Mouse (Mus musculus): ENCODE measurements at regions not wholly inside any gene's neighbourhood (a gene's known extent, or its start where the extent isn't known, plus 50 kb on each side); places are given as distances from the start of the nearest gene placed in this dataset.
"Not testable (repeated sequence)": the region's sequence is repeated elsewhere in the genome, so short reads cannot be mapped to it uniquely, and the experiment has no call there.

DNA sequence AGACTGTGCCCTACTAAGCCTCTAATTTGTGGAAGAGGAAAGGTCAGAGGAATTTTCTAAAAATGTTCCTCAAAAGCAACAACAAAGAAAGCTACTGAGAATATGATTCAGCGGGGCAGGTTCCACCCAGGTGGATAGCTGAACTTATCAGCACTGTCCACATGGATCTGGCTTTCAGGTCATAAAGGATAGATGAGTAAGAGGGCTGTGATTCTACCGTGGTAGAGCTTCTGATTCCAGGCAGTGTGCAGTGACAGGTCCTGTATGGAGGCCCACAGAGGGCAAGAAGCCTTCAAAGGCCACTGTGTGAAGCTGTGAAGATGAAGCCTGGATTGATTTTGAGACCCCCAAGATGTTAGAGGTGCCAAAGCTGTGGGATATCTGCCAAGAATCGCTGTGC is 51.8 kb downstream of the Teddm3 start:
- DNase-seq, result not testable (repeated sequence)

DNA sequence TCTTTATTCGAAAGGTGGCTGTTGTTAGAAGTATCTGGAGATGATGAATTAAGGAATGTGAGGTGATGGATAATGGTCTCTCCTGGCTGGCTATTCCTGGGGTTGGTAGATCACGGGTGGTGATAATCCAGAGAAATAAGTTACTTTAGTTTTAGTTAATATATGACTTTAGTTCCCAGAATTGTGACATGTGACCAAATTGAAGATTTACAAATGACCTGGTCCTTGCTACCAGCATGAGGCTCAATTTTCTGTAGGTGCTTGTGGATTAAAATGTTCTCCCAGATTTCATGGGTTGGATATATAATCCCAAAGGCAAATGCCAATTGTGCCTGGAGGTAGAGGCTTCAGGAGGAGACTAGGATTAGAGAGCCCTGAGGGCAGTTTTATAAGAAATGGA is 53.7 kb downstream of the Teddm3 start:
- not testable (repeated sequence) for DNase-seq

DNA sequence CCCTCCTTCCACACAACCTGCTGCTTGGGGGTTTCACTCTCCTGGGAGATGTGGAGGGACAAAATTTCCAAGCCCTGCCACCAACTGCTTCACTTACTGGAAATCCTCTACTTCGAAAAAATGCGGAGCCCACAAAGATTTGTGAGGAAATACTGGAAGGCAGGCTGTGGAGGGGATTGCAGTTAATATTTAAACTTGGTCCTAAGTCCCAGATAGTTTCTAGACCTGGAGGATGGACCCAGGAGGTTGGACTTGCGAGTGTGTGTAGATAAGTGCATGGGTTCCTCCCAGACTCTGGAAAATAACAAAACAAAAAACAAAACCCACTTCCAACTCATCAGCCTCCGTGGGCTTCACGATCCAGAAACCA is 79.0 kb downstream of the Teddm3 start:
- no peak for DNase-seq

DNA sequence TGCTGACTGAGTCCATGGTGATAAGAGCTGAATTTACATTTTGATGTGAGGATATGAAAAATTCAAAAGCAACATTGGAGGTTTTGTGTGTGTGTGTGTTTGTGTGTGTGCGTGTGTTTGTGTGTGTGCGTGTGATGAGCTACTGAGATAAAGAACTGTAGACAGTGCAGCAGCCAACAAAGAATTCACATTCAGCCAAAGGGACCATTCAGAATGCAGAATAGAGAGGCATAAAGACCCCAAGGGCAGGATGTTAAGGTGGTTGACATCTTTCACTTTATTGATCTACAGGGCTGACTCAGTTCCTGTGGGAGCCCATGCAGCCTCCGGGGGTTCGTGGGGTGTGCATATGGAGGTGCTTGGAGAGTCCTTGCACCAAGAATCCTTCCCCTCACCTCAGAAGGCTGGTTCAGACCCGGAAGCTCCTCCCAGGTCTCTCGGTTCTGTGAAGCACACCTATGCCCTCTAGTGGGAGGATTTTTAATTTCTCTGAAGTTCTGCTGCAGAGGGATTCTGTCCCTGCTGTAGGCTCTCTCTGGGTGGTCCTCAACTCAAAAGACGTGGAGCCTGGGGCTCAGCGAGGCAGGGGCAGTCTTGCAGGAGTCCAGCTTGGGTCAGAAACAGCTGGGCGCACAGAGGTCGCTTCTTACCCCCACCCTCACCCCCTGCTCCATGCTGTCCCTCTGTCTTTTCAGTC is 79.6 kb downstream of the Teddm3 start:
- DNase-seq, result peak; percentile 2 to 8

DNA sequence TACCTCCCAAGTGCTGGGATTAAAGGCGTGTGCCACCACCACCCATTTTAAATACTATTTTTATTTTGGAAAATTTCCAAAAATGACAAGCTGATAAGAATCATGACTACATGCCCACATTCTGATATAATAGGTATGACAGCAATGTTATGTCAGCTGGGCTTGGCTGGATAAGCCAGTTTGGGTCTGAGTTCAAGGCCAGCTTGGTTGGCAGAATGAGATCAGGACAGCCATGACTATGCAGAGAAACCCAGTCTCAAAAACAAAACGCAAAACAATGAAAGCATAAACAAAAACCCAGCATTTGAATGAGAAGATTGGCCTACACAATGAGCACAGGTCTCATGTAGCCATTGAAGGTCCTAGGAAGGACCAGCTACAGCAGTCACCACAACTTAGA is 93.6 kb downstream of the Teddm3 start:
- no peak for DNase-seq

DNA sequence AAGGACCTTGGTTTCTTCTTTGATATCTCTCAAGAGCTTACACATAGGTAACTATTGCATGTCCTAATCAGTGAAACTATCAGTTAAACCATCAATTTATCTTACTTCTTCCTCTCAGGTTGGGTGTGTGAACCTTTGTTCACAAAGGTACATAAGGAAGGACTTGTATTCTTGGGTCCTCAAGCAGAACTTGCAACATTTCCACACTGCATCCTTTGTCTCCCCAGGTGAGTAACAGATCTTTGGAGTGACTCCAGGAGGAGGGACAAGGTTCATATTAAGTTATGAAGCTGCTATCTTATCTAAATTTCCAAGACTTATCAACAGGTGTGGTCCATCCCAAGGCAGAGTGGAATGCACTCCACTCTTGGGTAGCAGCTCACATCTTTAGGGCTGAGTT is 99.0 kb downstream of the Teddm3 start:
- DNase-seq, result no peak

DNA sequence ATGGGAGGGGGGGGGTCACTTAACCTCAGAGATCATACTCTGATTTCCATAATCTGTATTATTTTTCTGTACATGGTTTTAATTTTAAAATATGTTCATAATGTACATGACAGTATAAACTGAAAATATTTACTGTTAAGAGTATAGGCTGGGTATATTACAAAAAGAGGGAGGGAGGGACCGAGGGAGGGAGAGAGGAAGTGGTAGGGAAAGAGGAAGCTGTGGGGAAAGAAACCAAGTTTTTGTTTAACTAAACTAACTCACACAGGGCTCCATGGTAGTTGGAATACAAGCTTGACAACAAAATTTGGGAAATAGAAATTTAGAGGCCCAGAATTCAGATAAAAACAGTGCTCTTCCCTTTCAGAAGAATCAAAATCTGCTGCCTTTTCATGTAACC is 131.7 kb downstream of the Teddm3 start:
- not testable (repeated sequence) for DNase-seq

DNA sequence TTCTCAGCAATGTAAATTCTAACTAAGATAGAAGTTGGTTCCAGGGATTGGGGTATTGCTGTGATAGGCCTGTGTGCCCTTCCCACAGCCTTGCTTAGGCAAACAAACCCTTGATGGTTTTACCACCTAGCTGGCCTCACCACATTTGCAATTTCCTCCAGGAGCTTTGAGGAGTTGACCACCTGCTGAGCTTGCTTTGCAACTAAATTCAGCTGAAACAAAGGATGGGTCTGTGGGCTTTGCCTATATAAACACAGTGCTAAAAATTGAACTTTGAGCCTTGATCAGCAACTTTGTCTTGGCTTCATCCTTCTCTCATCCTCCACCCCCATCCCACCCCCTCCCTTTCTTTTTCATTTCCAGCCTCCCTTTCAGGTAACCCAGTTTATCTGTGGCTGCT is 148.9 kb downstream of the Teddm3 start:
- DNase-seq, result no peak

DNA sequence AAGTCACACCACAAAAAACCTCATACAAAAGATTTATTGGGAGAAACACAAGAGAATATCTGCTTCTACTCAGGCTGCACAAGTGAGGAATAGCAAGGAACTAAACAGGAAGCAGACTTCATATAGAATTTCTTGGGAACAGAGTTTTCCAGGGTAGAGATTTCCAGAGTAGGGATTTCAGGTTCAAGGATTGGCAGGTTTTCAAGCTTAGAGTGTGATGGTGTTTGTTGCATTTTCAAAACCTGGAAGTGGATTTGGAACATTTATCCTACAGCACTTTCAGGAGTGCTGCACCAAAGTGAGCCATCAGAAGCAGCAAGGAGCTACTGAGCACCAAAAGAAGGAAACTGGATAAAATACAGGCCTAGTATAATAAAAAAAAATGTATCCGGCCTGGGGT is 152.7 kb downstream of the Teddm3 start:
- no peak for DNase-seq

DNA sequence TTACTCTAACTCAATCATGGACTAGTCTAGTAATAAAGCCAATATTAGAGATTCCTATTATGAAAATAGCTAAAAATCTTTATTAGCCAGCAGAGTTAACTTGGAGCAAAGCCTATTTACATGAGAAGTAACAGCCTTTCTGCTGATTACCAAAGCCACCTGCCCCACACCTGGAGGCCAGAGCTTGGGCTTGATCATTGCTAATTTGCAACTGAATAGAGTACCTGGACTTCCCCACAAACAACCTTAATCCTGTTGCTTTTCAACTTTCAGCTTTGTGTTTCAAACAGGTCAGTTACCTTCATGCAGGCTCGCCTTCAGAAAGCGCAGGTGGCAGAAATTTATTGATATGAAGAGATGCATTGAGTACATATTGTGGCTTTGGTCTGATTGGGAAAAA is 163.3 kb downstream of the Teddm3 start:
- DNase-seq, result no peak

DNA sequence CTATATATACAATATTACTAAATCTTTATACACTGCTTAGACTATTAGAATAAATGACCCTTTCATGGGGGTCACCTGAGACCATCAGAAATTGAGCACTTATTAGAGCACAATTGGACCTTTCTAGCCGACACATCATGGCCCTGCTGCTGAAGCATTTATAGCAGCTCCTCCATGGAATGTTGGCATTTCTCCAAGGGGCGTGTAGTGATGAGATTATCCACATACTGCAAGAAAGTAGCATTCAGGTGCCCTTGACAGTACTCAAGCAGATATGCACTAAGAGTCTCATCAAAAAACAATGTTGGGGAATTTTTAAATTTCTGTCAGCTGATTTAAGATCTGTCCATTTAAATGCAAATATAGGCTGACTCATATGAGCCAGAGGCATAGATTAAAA is 178.4 kb downstream of the Teddm3 start:
- no peak for DNase-seq

DNA sequence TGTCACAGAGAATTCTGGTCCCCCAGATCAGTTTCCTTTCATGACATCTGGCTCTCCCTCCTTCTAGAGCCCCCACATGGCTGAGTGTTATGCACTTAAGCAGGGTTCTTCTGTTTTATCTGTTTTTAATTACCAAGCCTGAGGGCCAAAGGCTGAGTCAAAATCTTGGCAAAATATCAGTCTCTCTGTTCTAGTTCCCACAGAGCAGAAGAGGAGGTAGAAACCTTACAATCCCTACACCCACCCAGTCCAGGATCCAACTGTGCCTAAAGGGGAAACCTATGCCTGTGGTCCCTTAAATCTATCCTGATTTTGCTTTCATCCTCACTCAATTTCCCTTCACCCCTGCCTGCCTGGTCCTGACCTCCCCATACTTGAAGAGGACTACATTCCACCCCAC is 181.4 kb downstream of the Teddm3 start:
- no peak for DNase-seq

DNA sequence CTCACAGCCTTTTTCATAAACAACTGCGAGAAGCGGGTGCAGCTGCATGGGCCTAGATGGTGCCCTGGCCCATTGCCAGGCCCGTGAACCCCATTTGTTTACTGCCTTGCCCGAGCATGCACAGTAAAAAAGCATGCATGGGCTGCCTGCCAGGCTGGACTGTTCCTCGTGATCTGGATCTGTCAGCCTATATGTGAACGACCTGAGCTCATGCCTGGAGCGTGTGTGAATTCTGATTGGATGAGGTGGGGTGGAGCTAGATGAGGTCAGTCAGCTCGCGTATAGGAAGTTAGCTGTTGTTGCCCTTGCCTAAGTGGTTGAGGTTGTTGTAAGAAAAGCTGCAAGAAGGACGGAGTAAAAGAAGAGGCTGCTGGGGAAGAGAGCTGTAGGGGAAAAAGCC is 194.9 kb downstream of the Teddm3 start:
- DNase-seq, result peak; percentile 40 to 55

DNA sequence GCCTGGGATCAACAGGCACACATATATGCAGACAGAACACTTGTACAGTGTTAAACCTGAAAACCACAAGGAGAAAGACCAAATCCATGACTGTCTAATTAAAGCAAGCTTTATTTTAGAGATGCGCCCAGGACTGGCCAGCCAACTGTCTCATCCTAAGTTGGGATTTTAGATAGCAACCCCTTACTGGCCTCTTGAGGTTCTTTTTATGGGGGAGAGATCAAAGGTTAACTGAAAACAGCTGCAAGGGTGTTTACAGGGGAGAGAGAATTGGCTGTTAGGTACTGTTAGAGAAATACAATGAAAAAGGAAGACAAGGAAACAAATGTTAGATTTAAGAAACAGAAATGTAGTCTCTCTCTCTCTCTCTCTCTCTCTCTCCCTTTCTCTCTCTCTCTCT is 202.4 kb upstream of the Thpo start:
- no peak for DNase-seq

DNA sequence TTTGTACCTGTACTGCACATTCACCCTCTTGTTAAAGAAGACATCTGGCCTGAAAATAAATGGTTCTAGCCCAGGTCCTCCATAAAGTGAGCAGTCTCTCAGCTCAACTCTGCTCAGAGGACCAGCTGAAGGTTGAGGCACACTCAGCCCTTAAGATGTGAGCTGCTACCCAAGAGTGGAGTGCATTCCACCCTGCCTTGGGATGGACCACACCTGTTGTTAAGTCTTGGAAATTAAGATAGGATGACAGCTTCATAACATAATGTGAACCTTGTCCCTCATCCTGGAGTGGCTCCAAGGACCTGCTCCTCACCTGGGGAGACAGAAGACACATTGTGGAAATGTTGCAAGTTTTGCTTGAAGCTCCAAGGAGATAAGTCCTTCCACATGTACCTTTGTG is 200.5 kb upstream of the Thpo start:
- not testable (repeated sequence) for DNase-seq

DNA sequence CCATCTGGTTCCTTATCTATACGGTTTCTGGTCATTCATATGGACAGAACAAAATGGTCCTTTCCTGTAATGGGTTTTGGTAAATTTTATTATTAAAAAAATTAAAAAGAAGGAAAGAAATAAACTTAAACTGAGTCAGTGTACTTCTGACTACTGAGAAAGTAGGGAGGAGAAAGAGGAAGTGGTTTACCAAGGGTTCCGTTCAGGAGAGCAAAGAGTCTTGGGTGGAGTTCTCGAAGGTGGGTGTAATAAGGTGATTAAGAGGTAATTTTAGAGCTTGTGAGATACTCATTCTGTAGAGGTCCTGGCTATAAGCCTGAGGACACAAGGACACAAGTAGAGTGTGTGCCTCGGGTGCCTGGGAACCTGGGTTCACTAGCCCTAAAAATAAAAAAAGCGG is 195.7 kb upstream of the Thpo start:
- not testable (repeated sequence) for DNase-seq

DNA sequence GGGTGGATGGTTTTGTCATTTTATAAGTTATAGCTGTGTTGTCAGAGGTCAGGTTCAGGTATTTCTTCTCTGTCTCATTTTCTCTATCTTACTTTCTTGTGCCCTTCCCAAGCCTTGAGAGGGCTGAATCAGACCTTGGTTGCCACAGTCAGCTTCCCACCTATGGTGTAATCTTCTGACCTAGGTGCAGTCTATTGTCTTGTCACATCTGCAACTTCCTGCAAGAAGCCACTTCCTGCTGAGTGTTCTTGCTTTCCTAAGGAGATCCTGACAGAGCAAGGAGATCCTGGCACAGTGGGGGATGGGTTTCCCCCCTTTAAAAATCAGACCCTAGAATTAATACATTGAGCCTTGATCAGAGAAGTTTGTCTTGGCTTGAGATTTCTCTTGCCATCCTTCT is 191.5 kb upstream of the Thpo start:
- DNase-seq, result not testable (repeated sequence)

DNA sequence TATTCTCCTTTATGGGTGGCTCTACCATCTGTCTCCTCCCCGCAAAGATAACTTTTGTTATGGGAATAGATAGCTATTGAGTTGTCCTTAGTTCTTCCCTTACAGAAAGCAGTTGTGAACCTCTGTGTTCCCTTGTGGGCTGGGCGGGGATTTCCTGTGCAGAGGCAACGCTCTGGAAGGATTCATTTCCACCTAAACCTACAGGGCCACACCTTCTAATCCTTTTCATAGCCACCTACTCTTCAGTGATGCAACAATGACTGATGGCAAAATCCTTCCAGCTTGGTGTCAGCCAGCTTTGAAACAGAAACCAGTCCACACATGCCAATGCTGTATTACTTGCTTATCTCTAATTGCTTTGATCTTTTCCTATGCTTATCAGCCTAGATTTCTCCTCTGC is 176.6 kb upstream of the Thpo start:
- not testable (repeated sequence) for DNase-seq

DNA sequence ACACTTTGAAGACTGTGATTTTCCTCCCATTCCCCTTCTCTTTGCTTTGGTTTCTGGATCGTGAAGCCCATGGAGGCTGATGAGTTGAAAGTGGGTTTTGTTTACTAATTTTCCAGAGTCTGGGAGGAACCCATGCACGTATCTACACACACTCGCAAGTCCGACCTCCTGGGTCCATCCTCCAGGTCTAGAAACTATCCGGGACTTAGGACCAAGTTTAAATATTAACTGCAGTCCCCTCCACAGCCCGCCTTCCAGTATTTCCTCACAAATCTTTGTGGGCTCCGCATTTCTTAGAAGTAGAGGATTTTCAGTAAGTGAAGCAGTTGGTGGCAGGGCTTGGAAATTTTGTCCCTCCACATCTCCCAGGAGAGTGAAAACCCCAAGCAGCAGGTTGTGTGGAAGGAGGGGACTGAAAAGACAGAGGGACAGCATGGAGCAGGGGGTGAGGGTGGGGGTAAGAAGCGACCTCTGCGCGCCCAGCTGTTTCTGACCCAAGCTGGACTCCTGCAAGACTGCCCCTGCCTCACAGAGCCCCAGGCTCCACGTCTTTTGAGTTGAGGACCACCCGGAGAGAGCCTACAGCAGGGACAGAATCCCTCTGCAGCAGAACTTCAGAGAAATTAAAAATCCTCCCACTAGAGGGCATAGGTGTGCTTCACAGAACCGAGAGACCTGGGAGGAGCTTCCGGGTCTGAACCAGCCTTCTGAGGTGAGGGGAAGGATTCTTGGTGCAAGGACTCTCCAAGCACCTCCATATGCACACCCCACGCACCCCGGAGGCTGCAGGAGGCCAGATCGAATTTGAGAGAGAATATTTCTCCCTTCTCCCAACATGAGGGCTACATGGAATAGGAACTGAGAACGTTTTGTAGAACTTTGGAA is 174.4 kb upstream of the Thpo start:
- DNase-seq, result peak in 1 of 2 experiments; percentile 14

DNA sequence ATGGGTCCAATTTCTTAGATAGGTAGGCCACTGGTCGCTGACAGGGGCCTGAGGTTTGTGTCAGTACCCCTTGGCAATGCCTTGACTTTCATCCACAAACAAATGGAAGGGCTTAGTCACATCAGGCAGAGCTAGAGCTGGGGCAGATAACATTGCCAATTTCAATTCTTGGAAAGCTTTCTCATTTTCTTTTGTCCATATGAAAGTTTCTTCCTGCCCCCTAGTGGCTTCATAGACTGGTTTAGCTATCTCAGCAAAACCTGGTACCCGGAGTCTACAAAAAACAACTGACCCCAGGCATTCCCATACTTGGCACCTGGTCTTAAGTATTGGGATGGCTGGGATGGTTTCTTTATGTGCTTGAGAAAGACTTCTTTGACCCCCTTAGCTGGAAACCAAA is 161.4 kb upstream of the Thpo start:
- peak; percentile 8 to 14 for DNase-seq

DNA sequence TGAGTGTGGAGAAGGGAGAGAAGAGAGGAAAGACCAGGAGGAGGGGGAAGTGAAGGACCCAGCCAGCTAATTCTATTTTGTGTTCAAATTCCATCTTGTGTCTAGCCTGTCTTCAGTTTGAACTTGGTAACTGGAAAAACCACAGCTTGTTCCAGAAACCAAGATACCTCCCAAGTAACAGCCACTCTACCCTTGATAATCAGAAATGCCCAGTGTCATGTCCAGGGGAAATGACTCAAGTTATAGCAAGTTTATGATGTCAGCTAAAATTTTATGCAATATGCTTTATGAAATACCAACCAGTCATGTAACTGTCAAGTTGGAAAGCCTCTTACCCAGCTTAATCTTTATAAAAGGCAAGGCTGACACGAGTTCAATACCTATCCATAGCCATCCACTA is 137.4 kb upstream of the Thpo start:
- no peak for DNase-seq

DNA sequence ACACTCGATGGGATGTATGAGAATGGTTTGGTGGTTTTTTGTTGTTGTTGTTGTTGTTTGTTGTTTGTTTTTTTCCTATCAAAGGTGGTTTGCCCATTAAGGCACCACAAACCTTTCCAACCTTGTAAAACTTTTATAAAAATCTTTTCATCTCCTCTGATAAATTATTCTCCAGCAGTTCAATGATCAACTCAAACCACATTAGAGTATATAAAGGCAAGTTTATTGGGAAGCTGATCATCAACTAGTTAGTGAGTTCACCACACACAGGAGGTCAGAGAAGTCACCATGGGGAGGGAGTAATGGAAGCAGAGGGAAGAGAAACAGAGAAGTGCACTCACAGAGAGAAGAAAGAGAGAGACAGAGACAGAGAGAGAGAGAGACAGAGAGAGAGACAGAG is 132.5 kb upstream of the Thpo start:
- DNase-seq, result no peak

DNA sequence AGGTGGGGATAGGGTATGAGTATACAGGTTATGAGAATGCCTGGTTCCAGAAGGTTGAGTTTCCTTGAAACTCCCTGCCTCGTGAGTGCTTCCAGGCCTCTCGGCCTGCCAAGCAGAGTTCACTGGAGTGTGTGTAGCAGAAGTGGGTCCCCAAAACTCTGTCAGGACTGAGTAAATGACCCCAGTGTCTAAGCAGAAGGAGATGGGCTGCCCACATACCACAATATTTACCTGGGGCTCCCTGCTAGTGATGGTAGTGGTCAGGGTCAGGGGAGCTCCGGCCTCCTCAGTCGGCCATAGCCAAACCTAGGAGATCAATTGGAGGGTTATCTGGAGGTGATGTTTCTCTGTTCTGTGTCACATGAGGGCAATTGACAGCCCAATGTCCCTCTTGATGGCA is 126.9 kb upstream of the Thpo start:
- no peak for DNase-seq

DNA sequence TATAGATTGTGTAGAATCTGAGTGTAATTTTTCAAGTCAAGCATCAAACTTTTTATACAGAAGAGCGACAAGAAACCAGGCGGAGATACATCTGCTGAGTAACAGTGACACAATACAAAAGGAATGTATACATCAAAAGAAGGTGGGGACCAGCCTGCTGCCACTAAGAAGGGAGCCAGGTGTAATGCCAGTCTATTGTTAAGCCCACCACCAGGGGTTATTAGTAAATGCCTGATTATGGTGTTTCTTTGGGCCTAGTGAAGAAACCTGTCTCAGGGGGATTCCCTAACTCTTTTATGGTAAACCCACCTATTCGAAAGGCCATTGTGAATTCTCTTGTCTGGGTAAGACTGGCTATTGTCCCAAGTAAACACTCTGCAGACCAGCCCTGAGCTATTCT is 126.3 kb upstream of the Thpo start:
- DNase-seq, result not testable (repeated sequence)
